Mouse (Mus musculus) ES-Bruce4 (cell line): ENCODE measurements around the gene Phospho1. TPM values are rescaled to one million over a fixed set of nuclear protein-coding genes. Genes with fewer than 3 reads are reported as not detected.
A peak's percentile ranks its signal among the peaks of the same experiment; 100 is the strongest.

Experiments used
- H3K27ac ChIP-seq: 2 replicates; pipeline ENCODE4 v1.5.1; 2012; ENCODE audit warnings: low read length, inconsistent platforms; ENCODE audit not compliant: insufficient read depth
- H3K27me3 ChIP-seq: 2 replicates; pipeline ENCODE4 v1.6.1; 2012; ENCODE audit warnings: mild to moderate bottlenecking, low read length, inconsistent platforms; ENCODE audit not compliant: control insufficient read depth, poor library complexity, insufficient read depth, severe bottlenecking
- H3K36me3 ChIP-seq: 2 replicates; pipeline ENCODE4 v1.6.1; 2012; ENCODE audit warnings: inconsistent platforms, mild to moderate bottlenecking, low read length, moderate library complexity; ENCODE audit not compliant: control insufficient read depth, poor library complexity, insufficient read depth, severe bottlenecking
- H3K4me1 ChIP-seq: one replicate; pipeline ENCODE4 v1.8.1; 2011; ENCODE audit warnings: low read length; ENCODE audit not compliant: control insufficient read depth, insufficient read depth
- H3K4me3 ChIP-seq: 2 replicates; pipeline ENCODE4 v1.5.1; 2011; ENCODE audit warnings: low read depth, mild to moderate bottlenecking, low read length
- H3K9ac ChIP-seq: 2 replicates; pipeline ENCODE4 v1.6.1; 2012; ENCODE audit warnings: low read depth, mild to moderate bottlenecking, inconsistent platforms; ENCODE audit not compliant: poor library complexity, severe bottlenecking
- H3K9me3 ChIP-seq: replicated peaks from 2 replicates; pipeline ENCODE4 v1.6.1; 2012; ENCODE audit warnings: mild to moderate bottlenecking, low read length, inconsistent platforms; ENCODE audit not compliant: control insufficient read depth, poor library complexity, insufficient read depth, severe bottlenecking
- CTCF ChIP-seq: IDR thresholded peaks from one replicate; pipeline ENCODE4 v1.8.1; 2011; ENCODE audit warnings: low read depth, low read length
- EP300 ChIP-seq: IDR thresholded peaks from 2 replicates; pipeline ENCODE4 v1.6.1; 2011; ENCODE audit warnings: low read depth, low read length; ENCODE audit not compliant: insufficient read depth
- POLR2A ChIP-seq: IDR thresholded peaks from one replicate; pipeline ENCODE4 v1.8.1; 2011; ENCODE audit warnings: low read length; ENCODE audit not compliant: insufficient read depth
- polyA plus RNA-seq: library from polyadenylated mRNA; stranded (reverse); fragments of >200 nt; gene quantifications from 2 replicates; pipeline ENCODE4 v1.2.4, GENCODE M21; 2011; ENCODE audit warnings: low read depth; ENCODE audit not compliant: missing spikeins, insufficient read depth, insufficient read length

The Phospho1 gene
- polyA plus RNA-seq, 1 experiment: 5.8 TPM

GRCm38 (mm10) chr11:95832129-95833005 is 8.1 kb downstream of the Phospho1 start:
- Histone ChIP-seq H3K4me3 (no peak overlapping the region), H3K9me3 (no peaks in the 10 kb centered on the region), H3K9ac (no peak overlapping the region), H3K27me3 (no peaks in the 10 kb centered on the region), H3K36me3 (no peaks in the 10 kb centered on the region), H3K27ac (no peak overlapping the region), H3K4me1 (peaks cover 5% of the 10 kb centered on the region)
- TF ChIP-seq POLR2A (no peak), CTCF (no peak), EP300 (no peak)

GRCm38 (mm10) chr11:95833006-95833570 is 8.8 kb downstream of the Phospho1 start:
- no peak for TF ChIP-seq POLR2A
- no peak for TF ChIP-seq EP300
- TF ChIP-seq CTCF: no peak
- Histone ChIP-seq H3K4me3 (no peak overlapping the region), H3K36me3 (no peaks in the 10 kb centered on the region), H3K27me3 (no peaks in the 10 kb centered on the region), H3K27ac (no peak overlapping the region), H3K4me1 (peaks cover 5% of the 10 kb centered on the region), H3K9me3 (no peaks in the 10 kb centered on the region), H3K9ac (no peak overlapping the region)

GRCm38 (mm10) chr11:95833631-95834142 is 9.4 kb downstream of the Phospho1 start:
- no peak overlapping the region for H3K27ac ChIP-seq
- H3K9ac ChIP-seq: no peak overlapping the region
- no peak overlapping the region for H3K4me3 ChIP-seq
- H3K36me3 ChIP-seq: no peaks in the 10 kb centered on the region
- no peaks in the 10 kb centered on the region for H3K9me3 ChIP-seq
- H3K27me3 ChIP-seq: no peaks in the 10 kb centered on the region
- peaks cover 5% of the 10 kb centered on the region for H3K4me1 ChIP-seq
- TF ChIP-seq EP300: no peak
- no peak for TF ChIP-seq POLR2A
- TF ChIP-seq CTCF: no peak

GRCm38 (mm10) chr11:95834143-95834667 is 9.9 kb downstream of the Phospho1 start:
- no peak overlapping the region for H3K9ac ChIP-seq
- no peak overlapping the region for H3K27ac ChIP-seq
- no peaks in the 10 kb centered on the region for H3K36me3 ChIP-seq
- H3K9me3 ChIP-seq: no peaks in the 10 kb centered on the region
- H3K4me1 ChIP-seq: peaks cover 5% of the 10 kb centered on the region
- H3K27me3 ChIP-seq: no peaks in the 10 kb centered on the region
- TF ChIP-seq POLR2A (no peak), CTCF (no peak), EP300 (no peak)
- 0 out of 2 replicates have a peak overlapping the region, but pooled peaks have one; percentile 11 for H3K4me3 ChIP-seq

GRCm38 (mm10) chr11:95834742-95835710 is 10.7 kb downstream of the Phospho1 start:
- Histone ChIP-seq H3K9ac (no peak overlapping the region), H3K4me1 (peaks cover 5% of the 10 kb centered on the region), H3K27me3 (no peaks in the 10 kb centered on the region), H3K36me3 (no peaks in the 10 kb centered on the region), H3K27ac (no peak overlapping the region), H3K9me3 (no peaks in the 10 kb centered on the region), H3K4me3 (no peak overlapping the region)
- TF ChIP-seq CTCF (no peak), POLR2A (no peak), EP300 (no peak)
